Mouse (Mus musculus) retina, postnatal 7 days (tissue): ENCODE measurements at regions not wholly inside any gene's neighbourhood (a gene's known extent, or its start where the extent isn't known, plus 50 kb on each side); places are given as distances from the start of the nearest gene placed in this dataset.

Experiments used
- DNase-seq: peaks from one replicate; pipeline ENCODE4 v3.0.0-alpha.2; 2012; ENCODE audit warnings: low read depth, low spot score

- no peak for DNase-seq
Measured at GRCm38 (mm10) chr7:129048023-129048422, 208.8 kb upstream of the Plpp4 start.

- no peak for DNase-seq
Measured at GRCm38 (mm10) chr7:129049726-129050125, 207.1 kb upstream of the Plpp4 start.

GRCm38 (mm10) chr7:129050675-129051074, 206.2 kb upstream of the Plpp4 start:
- no peak for DNase-seq

- no peak for DNase-seq
Measured at GRCm38 (mm10) chr7:129066891-129067290, 189.9 kb upstream of the Plpp4 start.

GRCm38 (mm10) chr7:129068137-129068536, 188.7 kb upstream of the Plpp4 start:
- DNase-seq: no peak

- DNase-seq: no peak
Measured at GRCm38 (mm10) chr7:129079786-129080185, 177.0 kb upstream of the Plpp4 start.

GRCm38 (mm10) chr7:129091441-129091840, 165.4 kb upstream of the Plpp4 start:
- no peak for DNase-seq

GRCm38 (mm10) chr7:129096374-129097069, 160.3 kb upstream of the Plpp4 start:
- no peak for DNase-seq

- DNase-seq: no peak
Measured at GRCm38 (mm10) chr7:129102437-129102836, 154.4 kb upstream of the Plpp4 start.

- DNase-seq: no peak
Measured at GRCm38 (mm10) chr7:129134176-129134575, 122.7 kb upstream of the Plpp4 start.

- DNase-seq: no peak
Measured at GRCm38 (mm10) chr7:129134661-129135215, 122.1 kb upstream of the Plpp4 start.

GRCm38 (mm10) chr7:129137303-129137990, 119.4 kb upstream of the Plpp4 start:
- DNase-seq: no peak

GRCm38 (mm10) chr7:129141942-129142598, 114.8 kb upstream of the Plpp4 start:
- no peak for DNase-seq

- no peak for DNase-seq
Measured at GRCm38 (mm10) chr7:129142599-129142949, 114.3 kb upstream of the Plpp4 start.

GRCm38 (mm10) chr7:129155577-129155976, 101.3 kb upstream of the Plpp4 start:
- DNase-seq: no peak

GRCm38 (mm10) chr7:129169971-129170370, 86.9 kb upstream of the Plpp4 start:
- no peak for DNase-seq

GRCm38 (mm10) chr7:129190933-129191332, 65.9 kb upstream of the Plpp4 start:
- no peak for DNase-seq

GRCm38 (mm10) chr7:129207029-129207428, 49.8 kb upstream of the Plpp4 start:
- DNase-seq: no peak
